Mouse (Mus musculus) T-cell, adult 2 months (primary cell): ENCODE data around the gene Olfr1420.
"Not testable (repeated sequence)": the region's sequence is repeated elsewhere in the genome, so short reads cannot be mapped to it uniquely, and the experiment has no call there.

Experiments
- DNase-seq: peaks from one replicate; pipeline ENCODE4 v3.0.0; 2022; ENCODE audit warnings: low spot score

The Olfr1420 gene

DNA sequence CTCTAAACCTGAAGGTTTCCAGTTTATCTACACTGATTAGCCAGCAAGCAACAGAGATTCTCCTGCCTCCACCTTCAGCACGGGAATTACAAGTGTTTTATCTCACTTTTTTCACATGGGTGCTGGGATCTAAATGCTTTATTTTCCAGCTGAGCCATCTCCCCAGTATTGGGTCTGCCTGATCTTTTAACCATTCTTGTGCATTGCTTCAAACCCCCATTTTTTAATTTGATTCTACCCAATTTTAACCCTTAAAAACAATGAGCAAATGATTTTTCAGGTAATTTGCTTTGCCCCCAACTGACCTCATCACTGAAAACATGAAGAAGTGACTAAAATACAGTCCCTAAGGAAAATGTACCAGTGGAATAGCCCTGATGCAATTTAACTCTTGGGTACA is at the start of gene Olfr1420:
Olfr1420 (plus strand) TSS at position 301 of the 400 bp plus-strand sequence.
- no peak for DNase-seq

DNA sequence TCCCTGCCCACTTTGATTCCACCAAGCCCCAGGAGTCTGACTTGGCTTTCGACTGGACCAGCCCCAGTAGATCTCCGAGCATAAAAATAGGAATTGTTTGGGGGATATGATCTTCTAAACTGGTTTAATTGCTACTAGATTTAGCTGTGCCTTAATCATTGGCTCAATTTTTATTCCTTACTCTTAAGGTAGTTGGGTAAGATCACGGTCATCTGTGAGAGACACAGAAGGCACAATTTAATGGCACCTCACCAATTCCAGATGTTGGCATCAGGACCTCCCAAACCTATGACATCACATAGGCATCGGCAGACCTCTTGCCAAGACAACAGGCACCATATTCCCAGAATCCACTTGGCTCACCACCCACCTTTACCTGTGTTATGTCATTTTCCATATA is 47.2 kb upstream of the Olfr1420 start, which contains the start of gene Olfr1417:
Olfr1417 (minus strand) TSS at position 101 of the 400 bp plus-strand sequence.
- no peak for DNase-seq

DNA sequence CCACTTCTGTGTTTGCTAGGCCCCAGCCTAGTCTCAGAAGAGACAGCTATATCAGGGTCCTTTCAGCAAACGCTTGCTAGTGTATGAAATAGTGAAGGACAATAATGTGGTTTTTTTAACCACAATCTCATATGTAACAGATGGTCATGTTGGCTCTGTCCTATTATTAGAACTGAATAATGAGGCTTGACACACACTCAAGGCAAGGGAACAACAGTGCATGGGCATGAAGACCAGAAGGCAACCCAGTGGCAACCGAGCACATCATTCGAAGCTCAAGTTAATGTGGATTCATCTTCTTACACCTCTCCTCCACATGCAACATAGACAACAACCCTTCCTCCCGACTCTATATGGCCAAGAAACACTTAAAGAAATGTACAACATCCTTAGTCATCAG is 40.0 kb upstream of the Olfr1420 start:
- no peak for DNase-seq

DNA sequence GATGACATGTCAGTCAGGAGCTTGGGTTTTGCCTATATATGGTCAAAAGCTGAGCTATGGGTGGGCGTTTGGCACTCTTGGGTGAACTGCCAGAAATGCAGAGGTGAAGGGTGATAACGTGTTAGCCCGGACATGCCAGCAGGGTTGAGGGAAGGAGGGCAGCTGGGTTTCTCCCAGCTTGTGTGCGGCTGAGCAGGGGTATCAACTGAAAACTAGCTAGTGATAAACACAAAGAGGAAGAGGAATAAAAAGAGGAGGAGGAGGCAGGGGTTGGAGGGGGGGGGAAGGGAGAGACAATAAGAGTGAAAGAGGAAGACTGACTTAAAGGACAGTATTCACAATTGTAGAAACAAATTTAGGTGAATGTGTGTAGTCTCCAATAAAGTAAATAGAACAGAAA is 33.7 kb upstream of the Olfr1420 start:
- DNase-seq, result no peak

DNA sequence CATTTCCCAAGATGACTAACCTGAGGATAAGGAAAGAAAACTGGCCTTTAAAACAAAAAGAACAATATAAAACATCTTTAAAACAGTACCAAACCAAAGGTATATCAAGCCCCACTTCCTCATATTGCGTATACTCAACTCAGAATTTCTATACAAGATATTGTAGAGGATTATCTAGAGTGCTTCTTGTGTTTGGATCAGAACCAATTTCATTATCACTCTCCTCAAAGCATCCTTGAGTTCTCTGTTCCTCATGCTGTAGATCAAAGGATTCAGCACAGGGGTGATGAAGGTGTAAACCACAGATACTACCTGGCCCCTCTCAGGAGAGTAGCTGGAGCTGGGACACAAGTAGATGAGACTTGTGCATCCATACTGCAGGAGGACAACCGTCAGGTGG is 31.5 kb upstream of the Olfr1420 start:
- DNase-seq, result no peak

DNA sequence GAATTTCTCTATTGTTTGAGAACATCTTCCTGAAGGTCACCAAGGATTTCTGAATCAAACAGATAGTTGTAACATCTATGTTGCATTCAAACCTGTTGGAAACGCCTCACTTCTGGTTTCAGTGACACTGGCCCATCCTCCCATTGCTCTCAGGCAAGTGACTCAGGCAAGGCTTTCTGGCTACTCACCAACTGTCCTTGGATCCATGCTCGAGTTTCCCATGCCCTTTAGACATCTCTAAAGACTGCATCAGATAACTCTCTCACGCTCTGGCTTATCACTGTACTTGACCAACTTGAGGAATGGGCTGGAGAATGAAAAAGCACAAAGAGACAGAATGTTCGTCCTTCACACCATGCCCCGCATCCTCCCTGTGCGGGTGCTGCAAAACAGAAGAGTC is 29.9 kb upstream of the Olfr1420 start:
- DNase-seq, result no peak

DNA sequence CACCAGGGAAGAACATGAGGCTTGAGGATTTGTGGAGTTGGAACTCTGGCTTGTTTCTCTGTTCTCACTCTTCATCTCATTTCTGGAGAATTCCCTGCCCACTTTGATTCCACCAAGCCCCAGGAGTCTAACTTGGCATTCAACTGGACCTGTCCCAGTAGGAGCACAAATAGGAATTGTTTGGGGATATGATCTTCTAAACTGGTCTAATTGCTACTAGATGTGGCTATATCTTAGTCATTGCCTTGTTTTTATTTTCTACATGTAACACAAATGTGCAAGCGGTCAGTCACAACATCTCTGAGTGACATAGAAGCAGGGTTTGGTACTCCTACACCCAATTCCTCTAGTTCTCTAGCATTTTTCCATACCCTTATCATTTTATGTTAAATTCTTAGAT is 25.4 kb upstream of the Olfr1420 start, which contains the start of gene Olfr1418:
Olfr1418 (minus strand) TSS at position 101 of the 400 bp plus-strand sequence.
- DNase-seq, result no peak

DNA sequence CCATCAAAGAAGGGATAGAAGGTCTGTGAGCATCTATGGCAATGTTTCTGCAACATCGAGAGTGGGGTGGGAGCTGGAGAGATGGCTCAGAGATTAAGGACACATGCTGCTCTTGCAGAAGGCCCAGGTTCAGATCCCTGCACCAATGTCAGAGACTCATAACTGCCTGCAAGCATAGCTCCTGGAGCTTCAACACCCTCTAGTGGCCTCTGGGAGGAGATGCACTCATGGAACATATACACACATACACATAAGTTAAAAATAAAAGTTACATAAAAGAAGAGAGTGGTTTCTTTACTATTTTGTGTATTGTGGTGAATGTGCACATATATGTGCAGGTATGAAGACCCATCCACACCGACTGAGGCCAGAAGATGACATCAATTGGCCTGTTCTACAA is 18.5 kb upstream of the Olfr1420 start:
- DNase-seq, result no peak

DNA sequence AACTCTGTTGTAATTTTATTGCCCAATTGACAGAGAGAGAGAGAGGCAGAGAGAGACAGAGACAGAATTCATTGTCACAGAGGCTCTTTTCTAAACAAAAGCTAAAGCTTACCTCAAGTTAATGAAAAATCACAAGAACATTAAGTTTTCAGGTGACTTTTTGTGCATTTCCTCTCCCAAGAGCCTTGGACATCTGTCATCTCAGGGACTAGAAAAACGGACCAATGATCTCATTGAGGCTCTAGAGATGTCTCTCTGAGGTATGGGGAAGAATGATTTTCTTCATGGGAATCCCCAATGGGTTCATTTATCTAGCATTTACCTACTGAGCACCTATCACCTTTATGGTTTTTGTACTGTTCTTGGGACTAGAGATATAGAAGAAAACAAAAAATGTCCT is 11.4 kb upstream of the Olfr1420 start, which contains the start of gene Olfr1419:
Olfr1419 (minus strand) TSS at position 101 of the 400 bp plus-strand sequence.
- DNase-seq, result no peak

DNA sequence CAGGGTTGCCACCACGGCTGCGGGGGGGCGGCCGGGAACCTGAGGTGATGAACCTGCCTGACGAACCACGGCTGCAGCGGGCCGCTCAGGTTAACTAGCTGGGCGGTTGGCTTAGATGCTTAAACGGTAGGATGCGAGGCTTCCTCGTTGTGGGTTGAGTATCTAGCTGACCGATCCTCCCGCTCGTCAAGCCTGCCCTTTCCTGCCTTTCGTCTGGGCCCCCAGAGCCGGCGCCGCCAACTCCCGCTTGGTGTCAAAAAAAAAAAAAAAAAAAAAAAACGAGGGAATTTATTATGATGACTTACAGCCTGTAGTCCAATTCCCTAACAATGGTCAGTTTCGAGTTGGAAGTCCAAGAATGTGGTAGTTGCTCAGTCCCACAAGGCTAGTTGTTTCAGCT is 8.0 kb upstream of the Olfr1420 start:
- not testable (repeated sequence) for DNase-seq

DNA sequence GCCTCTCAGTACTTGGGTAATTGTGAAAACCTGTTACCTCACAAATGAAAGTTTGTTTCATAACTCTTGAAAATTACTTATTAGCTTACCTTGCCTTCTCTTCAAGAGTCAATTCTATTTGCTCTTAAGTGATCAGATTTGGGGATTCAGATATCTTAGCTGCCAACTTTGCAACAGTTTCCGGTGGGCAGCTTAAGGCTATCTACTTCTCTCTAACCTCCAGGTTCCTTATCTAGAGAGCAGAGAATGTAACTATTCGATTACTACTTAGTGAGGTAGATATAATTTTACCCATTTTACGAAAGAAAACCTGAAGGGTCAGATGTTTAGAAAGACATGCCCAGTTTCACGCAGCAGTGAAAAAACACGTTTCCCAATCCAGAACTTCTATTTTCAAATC is 24.7 kb downstream of the Olfr1420 start:
- no peak for DNase-seq

DNA sequence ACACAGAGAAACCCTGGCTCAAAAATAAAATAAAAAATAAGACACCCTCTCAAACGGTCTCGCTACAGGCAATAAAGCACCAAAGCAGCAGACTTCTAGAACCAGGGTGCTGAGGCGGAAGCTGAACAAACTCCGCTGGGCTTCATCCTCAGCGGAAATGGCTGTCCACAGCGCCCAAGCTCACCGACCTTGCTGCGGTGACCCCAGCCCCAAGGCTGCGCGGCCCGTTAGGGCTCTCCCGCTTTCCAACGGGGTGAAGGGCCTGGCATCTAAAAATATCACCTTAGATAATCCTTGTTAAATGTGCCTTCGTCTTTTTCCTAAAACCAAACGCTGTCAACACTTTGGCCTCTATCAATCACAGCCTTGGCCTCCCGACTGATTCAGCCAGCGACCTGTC is 25.2 kb downstream of the Olfr1420 start:
- DNase-seq, result peak; percentile 33

DNA sequence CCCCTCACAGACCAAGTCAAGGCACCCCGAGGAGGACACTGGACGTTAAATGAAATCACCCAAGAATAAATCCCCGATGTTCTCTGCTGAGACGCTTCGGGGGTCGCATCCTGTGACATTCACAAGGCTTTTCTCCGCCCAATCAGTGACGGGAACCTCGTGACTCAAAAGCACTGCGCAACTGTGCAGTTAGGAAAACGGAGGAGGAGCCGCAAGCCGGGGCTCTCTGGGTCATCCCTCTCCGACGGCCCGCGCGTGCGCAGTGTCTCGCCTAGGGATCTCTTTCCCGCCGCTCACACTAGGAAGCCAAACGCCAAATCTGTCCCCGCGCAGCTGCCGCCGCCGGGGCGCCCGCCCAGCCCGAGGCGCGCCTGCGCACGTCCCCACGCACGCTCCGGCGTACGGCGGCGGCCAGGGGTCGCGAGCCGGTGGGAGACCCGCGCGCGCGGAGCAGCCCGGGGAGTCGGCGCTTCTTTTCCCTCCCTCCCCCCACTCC is 25.7 kb downstream of the Olfr1420 start, which contains the start of gene Patl1:
Patl1 (plus strand) TSS at position 363 of the 496 bp plus-strand sequence.
- peak; percentile 98 for DNase-seq

DNA sequence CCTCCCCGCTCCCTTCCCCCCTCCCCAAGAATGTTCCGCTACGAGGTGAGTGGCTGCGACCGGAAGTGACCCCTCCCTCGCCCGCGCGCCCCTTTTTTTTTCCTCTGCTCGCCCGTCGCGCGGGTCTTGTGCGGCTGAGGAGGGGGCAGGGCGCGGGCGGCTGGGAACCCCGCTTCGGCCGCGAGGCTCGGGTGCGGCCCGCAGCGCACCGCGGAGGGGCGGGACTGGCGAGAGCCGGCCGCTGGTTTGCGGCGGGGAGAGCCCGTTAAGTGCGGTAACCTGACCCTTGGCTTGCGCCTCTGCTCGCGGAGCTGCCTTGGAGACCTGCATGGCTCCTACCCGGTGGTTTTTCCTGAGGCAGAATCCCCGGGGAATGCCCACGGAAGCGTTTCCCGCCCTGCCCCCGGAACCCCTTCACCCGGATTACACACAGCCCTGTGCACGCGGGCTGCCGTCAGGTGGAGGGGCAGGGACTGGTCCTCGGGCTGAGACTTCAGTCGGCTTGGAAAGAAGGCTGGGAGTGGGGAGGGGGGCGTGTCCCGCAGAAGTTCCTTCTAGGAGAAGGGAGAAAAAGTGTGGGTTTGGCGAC is 26.3 kb downstream of the Olfr1420 start:
- DNase-seq, result peak; percentile 25

DNA sequence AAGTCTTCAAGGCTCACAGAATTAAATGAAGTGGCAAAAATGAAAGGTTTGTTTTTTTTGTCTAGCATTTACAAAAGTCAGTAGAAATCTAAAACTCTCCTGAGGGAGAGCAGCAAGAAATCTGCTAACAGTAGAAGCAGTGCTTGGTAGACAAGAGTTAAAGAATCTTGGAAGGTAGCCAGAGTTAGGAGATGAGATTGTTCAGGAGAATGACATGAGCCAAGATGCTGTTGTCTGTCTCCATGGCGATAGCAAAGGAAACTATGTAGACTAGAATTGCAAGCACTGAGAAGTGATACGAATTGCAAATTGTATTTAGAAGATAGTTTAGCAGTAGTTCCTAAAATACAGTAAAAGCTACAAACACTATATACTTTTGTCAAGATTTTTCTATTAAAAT is 29.4 kb downstream of the Olfr1420 start:
- no peak for DNase-seq

DNA sequence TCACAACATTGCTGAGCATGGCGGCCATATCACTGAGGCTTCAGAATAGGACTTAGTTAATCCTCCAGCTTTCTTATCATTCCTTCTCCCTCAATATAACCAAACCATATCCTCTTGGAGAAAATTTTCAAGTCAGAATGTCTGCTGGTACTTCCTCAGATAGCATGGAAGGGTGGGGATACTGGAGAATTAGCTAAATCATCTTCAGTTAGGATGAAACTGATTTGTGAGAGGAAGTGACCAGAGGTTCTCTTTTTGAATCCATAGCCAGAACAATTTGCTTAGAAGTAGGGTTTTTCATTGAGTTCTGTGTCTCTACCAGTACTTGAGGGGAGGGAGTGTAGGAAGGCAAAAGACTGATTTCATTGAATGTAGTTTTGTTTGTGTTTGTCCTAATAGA is 35.7 kb downstream of the Olfr1420 start:
- DNase-seq, result no peak

DNA sequence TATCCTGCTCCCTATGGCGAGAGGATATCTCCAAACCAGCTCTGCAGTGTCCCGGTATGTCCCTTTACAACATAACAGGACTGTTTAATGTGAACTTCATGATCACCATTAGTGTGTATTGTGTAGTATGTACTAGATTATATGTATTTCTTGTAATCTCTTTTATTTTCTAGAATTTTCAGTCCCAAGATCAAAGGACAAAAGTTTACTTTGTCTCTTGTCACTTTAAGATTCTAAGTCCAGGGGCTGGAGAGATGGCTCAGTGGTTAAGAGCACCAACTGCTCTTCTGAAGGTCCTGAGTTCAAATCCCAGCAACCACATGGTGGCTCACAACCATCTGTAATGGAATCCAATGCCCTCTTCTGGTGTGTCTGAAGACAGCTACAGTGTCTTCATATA is 36.1 kb downstream of the Olfr1420 start:
- DNase-seq, result not testable (repeated sequence)

DNA sequence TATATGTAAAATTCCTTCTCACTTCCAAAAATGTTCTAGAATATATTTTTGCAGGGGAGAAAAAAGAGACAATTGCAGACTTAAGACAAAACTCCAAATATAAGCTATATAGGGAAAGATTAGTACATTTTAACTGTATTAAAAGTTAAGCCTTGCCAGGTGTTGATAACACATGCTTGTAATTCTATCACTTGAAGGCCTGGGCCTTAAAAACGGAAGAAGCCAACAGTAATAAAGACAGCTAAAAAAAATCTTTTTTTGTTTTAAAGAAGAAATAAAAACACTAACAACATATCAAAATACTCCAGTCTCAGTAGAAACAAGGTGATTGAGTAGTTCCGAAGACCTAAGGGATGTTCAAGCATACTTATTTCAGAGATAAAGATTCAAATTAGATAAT is 40.0 kb downstream of the Olfr1420 start:
- no peak for DNase-seq

DNA sequence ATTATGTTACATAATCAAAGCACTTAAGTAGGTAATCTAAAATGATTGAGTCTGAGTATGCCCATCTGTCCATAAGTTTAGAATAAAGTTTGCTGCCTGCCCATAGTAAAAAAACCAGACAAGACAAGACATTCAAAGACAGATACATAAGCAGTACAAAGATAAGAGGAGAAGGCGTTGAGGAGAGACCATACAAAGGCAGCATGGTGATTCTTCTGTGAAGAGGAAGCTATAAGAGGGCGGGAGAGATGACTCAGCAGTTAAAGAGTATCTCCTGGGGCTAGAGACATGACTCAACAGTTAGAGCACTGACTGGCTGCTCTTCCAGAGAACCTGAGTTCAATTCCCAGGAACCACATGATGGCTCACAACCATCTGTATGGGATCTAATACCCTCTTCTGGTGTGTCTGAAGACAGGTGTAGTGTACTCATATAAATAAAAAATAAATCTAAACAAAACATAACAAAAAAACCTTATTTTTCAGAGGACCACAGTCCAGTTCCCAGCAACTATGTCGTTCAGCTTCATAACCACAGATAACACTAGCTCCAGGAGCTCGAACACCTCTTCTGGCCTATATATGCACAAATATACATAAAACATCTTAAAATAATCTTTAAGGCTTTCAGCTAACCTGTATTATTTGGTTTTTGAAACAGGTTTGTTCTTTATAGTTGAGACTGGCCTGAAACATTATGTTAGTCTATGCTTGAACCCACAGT is 41.8 kb downstream of the Olfr1420 start:
- no peak for DNase-seq

DNA sequence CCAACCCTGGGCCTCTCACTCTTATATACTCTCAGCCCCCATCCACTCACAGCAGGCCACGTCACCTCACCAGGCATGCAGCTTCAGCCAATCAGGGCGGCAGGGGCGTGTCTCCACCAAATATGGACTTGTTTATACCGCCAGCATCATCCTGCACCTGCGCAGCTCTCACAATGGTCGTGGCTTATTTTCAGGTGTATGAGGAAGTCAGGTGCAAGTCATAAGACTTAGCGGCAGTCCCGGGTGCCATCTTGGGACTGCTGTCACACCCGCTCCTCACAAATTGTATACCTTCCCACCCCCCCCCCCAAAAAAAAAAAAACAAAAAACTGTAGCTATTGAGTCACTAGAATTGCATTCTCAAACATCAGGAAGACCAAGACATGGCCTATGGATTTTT is 60.1 kb downstream of the Olfr1420 start:
- DNase-seq, result not testable (repeated sequence)
